Mouse (Mus musculus) layer of hippocampus, postnatal 36 days (tissue): ENCODE results near the gene Htr1d. TPM values are rescaled to one million over a fixed set of nuclear protein-coding genes. Genes with fewer than 3 reads are reported as not detected.

Experiments
- DNase-seq, 2 experiments: peaks; one replicate each; pipeline ENCODE4 v3.0.0; 2022
- total RNA-seq, 2 experiments: library from RNA; stranded (reverse); gene quantifications; 2 replicates each; pipeline ENCODE4 v1.2.3; 2021

The Htr1d gene
- total RNA-seq, 2 experiments from 2014 or later = 0.12 to 0.28 TPM

DNA sequence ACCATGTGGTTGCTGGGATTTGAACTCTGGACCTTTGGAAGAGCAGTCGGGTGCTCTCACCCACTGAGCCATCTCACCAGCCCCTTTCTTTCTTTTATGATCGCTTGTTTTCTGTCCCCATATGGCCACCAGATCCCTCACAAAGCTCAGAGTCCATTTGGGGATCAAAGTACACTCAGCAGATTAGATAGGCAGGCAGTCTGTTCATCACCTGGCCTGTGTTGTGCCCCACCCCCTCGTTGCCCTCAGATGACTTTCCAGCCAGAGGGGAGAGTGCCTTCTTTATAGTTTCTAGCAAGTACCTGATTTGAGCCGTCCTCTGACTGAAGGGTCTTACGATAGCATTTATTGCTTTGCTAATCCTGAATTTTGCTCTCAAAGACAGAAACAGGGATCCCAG, 29.5 kb downstream of the Htr1d start:
- no peak for DNase-seq

DNA sequence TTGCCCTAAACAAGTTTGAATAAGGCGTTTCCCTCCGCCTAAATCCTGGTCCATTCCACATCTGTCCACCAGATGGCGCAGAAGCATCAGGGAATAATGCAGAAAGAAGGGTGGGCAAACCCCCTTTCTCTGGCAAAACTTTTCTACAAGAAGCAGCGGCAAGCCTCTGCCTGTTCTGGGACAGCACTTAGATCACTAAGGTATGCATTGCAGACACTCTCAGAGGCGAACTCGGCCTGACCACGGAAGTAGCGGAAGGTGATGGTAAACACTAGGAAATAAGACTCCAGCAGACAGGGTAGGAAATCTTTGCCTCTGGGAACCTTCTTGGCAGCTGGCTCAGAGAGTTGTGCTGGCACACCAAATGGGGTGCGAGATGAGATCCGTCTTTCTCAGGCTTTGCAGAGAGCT, 31.5 kb downstream of the Htr1d start:
- DNase-seq = peak; percentile 72 to 76

DNA sequence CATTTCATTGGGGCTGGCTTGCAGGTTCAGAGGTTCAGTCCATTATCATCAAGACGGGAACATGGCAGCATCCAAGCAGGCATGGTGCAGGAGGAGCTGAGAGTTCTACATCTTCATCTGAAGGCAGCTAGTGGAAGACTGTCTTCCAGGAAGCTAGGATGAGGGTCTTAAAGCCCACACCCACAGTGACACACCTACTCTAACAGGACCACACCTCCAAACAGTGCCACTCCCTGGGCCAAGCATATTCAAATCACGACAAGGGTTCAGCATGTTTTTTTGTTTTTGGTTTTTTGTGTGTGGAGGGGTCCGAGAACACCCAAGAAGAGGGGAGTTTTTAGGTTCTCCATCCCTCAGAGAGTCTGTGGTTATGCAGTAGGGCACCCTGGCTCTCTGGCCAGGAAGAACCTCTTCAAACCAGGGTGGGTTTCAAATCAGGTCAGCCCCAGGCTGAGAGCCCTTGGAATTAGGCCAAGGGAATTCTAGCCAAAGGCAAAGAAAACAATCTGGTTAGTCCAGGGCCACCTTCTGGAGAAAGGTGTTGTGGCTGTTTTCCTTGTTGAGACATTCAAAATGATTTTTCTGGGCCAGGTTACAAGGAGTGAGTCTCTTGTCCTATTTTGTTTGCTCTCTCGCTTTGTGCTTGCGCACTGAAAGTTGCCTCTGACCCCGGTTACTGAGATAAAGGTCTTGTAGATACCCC, 33.3 kb downstream of the Htr1d start:
- DNase-seq = no peak

DNA sequence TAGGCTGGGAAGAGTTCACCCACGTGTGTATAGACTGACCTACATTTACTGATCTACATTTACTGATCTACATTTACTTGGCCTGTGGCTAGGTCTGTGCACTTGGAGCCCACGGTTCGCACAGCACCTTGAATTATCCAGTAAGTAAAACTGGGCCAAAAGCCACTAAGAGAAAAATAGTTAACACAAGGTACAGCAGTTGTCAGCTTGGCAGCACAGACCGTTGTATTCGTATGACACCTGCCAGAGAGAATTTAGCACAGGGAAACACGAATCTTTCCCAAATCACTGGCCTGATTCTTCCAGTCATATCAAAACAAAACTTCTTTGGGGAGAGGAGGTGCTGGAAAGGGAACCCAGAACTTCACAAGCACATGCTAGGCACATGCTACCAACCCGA, 35.0 kb downstream of the Htr1d start:
- DNase-seq = no peak

DNA sequence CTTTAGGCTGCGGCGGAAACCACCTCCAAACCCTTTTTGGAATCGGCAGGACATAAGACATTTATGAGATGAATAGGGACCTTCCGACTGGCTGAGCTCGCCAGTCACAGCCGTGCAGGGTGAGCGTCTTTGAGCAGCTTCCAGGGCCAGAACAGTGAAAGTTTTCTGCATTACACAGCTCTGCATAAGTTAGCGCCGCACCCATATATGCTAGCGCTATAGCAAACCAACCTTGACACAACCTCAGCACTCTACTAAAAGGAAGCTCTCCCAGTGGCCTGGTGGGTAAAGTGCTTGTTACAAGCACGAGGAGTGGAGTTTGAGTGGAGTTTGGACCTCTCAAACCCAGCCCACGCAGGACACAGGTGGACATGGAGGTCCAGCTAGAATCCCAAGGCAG, 35.9 kb downstream of the Htr1d start:
- DNase-seq = no peak

DNA sequence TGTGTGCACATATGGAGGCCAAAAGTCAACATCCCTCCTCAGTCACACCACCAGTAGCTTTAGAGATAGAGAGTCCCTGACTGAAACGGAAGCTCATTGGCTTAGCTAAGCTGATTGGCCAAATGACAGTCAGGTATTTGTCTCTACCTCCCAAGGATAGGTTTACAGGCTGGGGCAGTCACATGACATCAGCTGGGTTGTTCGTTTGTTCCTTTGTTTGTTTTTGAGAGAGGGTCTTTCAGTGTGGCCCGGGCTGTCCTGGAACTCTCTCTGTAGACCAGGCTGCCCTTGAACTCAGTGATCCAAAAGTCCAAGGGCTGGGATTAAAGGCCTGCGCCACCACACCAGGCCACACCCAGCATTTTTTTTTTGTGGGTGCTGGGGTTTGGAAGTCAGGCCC, 37.9 kb downstream of the Htr1d start:
- DNase-seq = no peak

DNA sequence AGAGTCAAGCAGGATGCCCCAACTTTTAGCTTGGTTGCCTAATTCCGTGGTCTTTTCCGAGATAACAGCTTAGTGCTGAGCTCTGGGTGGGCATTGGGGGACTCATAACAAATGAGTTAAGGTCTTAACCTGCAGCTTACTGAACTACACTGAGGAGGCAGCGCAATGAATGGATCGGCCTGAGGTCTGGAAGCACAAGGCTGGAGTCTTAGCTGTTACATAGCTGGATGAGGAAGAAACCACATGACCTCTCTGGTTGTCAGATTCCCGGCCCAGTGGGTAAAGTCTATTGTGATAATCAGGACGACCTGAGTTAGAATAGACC, 38.4 kb downstream of the Htr1d start:
- DNase-seq = no peak

DNA sequence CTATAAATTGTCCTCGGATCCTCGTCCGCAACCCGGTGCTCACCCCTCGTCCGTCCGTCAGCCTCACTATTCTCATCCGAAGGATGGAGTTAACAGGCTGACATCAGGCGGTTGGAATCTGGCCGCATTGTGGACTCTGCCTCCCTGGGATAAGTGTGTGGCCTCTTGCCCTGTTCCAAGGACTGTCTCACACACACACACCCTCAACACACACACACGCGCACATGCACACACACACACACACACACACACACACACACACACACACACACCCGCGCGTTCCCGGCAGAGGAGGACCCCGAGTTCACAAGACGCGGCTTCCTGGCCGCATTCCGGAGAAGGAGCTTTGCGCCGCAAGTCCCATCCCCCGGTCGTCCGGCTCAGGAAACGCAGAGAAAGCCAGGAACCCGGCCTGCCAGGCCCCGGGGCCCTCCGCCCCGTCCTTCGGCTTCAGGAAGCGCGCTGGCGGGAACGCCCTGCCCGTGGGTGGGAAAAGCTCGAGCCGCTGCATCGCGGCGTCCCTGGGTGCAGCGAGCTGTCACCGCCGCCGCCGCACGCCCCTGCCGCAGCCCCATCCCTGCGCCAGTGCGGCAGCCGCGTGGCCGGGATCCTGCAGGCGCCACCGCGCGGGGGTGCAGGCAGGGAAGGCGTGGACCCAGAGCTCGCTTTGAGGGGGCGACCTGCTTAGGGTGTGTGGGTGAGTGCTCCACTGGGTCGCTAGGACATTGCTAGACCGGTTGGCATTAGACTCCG, 38.9 kb downstream of the Htr1d start, which contains the start of gene 6030445D17Rik:
Gene 6030445D17Rik, plus strand, starts transcription at position 165 of the 753 bp plus-strand sequence.
- peak; percentile 62 to 66 for DNase-seq

DNA sequence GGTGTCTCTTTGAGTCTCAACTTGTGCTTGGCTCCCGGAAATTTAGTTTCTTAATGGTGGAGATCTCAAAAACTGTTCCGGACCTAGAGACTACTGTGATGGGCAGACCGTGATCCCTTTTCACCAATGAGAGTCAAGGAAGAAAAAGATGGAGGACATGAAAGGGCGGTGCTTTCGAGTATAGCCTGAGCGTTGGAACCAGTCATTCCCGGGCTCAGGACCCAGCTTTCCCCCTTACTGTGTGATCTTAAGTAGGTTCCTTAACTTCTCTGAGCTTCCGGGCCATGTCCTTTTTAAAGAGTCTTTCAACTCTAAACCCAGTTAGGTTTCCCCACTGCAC, 39.5 kb downstream of the Htr1d start:
- no peak for DNase-seq

DNA sequence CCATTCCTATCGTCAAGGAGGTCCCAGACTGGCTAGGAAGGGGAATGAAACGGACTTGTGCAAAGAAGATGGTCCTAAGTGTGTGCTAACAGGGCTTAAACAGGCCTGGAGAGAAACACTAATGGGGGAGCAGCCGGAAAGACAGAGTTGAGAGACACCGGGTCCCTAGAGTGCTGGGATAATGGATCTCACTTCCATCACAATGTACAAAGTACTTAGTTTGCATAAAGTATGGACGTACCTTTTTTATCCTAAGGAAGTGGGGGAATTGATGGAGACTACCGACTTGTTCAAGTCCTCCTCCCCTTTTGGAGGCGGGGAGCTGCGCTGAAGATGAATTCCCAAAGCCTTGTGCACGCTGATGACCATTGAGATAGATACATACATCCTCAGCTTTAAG, 40.1 kb downstream of the Htr1d start:
- no peak for DNase-seq

DNA sequence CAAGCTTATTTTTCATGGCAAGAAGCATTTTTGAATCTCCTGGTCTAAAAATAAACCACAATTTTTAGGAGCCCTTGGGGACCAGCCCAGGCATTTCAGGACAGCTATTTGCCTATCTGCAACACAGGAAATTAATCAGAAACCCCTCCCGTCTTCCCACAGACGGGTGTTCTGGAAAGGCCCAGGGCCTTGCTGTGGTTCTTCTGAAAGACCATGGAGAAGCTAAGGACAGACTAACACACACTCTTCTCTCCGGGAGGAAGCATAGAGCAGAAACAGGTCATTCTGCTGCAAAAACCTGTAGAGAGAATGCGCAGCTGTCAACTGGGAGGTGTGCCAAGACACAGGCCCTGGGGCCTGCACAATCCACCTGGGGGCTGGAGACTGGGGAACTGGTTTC, 42.9 kb downstream of the Htr1d start:
- DNase-seq = no peak

DNA sequence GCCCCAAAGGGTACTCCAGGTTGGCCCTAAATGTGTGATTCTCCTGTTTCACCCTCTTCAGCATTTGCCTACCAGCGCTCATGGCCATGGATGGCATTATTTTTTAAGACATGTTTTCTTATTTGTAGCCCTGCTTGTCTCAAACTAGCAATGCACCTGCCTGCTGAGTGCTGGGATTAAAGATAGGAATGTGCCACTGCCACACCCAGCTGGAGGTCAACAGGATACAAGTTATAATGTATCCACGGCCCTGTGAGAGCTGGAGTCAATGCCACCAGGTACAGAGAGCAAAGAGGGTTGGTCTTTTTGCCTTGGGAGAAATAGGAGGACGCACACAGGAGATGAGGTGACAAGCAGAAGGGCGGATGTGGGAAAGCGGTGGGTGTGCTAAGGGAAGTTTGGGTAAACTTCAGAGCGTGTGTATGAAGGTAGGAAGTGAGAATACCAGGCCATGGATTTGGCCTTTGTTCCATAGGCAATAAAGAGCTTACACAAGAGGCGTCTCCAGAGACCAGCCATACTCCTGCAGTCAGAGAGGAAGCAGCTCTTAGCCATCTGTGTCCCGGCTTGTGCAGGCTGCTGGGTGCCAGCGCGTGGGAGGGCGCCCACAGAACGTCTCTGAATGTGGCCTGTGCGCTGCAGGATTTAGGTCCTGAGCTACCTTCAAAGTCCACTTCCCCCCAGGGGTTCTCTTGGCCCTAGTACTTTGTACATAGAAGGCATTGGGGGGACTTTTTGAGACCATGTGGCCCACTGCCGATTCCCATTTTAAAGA, 45.4 kb downstream of the Htr1d start:
- peak; percentile 77 to 80 for DNase-seq

DNA sequence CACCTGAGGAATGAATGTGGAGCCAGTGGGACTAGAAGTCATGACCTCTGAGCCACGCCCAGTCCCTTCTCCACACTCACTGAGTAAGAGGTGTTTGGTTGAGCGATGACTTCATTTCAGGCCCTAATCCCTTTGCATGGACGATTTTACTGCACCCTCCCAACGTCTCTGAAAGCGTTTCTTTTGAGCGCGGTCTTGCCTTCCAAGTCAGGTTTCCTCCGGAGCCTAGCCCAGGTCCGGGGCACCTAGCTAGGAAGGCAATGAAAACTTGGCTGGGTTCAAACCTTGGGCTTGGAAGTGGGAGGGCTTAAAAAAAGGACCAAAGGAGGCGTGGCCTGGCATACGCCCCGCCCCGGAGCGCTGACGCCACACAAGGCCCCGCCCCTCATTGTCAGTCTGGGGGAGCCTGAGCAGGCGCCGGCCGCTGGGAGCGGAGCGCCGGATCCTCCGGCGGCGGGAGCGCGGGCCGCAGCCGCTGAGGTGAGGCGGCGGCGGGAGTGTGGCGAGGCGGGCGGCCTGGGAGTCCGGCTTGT, 46.1 kb downstream of the Htr1d start, which contains the start of gene Luzp1:
Gene Luzp1, plus strand, starts transcription at position 391 of the 533 bp plus-strand sequence.
- peak; percentile 94 to 96 for DNase-seq

DNA sequence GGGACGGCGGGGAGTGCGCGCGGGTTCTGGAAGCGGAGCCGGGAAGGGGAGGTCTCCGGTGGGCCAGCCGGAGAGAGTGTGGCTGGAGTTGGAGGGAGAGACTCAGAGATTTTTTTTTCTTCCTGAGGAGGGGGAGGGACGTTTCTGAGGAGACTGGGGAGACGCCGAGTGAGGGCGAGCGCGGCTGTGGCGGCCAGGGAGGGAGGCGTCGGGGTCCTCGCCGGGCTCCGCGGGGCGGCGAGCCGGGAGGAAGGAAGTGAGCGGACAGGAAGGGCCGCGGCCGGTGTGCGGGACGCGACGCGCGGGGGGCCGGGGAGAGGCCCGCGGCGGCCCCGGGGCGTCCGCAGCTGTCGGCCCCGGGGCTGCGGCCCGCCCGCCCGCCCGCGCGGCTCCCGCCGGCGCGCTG, 46.6 kb downstream of the Htr1d start:
- no peak for DNase-seq

DNA sequence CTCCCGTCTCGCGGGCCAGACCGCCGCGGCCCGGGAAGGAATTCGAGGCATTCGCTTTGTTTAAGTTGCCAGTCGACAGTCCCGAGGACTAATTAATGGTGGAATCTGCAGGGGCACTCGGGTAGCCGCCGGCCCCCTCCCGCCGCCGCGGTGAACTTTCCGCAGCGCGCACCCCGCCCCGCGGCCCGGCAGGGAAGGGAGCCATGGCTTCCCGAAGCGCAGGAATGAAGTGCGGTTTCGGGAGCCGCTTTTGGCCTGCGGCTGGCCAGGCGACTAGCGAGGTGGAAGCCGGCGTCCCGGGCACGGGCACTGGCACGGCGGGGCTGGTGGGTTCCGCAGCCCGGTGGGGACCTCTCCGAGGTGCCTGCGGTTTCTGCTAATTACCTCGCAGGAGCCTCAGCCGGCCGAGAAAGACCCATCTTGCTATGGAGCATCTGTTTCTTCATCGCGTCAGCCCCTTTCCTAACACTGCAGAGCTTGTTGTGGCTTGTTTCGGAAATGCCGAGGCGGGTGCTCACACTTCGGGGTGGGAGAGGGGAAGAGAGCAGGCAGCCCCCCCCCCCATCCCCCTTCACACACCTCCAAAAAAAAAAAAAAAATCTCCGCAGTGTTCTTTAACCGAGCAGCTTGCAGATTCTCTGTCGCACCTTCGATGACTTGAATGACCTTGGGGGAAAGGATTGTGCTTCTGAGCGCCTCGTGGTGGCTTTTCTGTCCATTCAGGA, 47.2 kb downstream of the Htr1d start:
- DNase-seq = peak; percentile 53 to 60

DNA sequence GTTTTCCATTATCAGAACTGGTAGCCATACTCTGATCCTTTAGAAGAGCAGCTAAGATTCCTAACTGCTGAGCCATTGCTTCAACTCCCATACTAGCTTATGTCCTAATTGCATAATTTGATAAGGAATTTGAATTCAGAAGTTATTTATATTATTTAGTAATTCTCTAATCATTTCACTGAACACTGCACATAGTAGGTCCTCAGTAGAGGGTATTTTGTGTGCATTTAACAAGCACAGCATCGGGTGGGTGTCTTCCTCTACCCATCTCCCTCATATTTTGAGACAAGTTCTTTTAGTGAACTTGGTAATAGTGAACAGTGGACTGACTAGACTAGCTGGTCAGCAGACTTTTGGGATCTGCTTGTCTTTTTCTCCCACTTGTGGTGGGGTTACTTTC, 53.4 kb downstream of the Htr1d start:
- no peak for DNase-seq

DNA sequence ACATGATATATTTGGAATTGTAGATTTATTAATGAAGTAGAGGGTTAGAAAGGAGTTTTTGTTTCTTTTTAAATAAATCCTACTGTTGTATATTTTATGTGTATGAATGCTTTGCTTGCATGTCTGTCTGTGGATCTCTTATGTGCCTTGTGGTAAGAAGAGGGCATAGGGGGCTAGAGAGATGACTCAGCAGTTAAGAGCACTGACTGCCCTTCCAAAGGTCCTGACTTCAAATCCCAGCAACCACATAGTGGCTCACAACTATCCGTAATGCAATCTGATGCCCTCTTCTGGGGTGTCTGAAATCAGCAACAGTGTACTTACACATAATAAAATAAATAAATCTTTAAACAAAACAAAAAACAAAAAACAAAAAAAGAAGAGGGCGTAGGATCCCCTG, 63.2 kb downstream of the Htr1d start:
- no peak for DNase-seq

Other genes starting within 250 kb of the Htr1d start
- 1 to 10 TPM; 3.1 to 3.2 TPM for gene Asap3, start 217.2 kb upstream of the Htr1d start, total RNA-seq
- gene Tcea3, start 175.8 kb upstream of the Htr1d start, total RNA-seq = under 1 TPM; 0.27 to 0.30 TPM
- gene Zfp46, start 138.8 kb upstream of the Htr1d start, total RNA-seq = 10 to 100 TPM; 37.7 to 43.1 TPM
- gene Hnrnpr, start 112.6 kb upstream of the Htr1d start, total RNA-seq = 10 to 100 TPM; 88.7 TPM
- gene 6030445D17Rik, start 38.7 kb downstream of the Htr1d start, total RNA-seq = under 1 TPM; 0.51 to 0.65 TPM
- gene Luzp1, start 46.2 kb downstream of the Htr1d start, total RNA-seq = 100 to 1,000 TPM in 1 of 2 experiments, 10 to 100 TPM in 1; 95.2 to 111 TPM
- 10 to 100 TPM; 89.2 to 95.6 TPM for gene Kdm1a, start 179.2 kb downstream of the Htr1d start, total RNA-seq
- gene Tex46, start 186.9 kb downstream of the Htr1d start, total RNA-seq = not detected
- not detected for gene Lactbl1, start 199.1 kb downstream of the Htr1d start, total RNA-seq